Mouse (Mus musculus) forebrain, embryonic 11.5 days (tissue): ENCODE measurements around the gene Scn10a. TPM values are rescaled to one million over a fixed set of nuclear protein-coding genes. Genes with fewer than 3 reads are reported as not detected.
A peak's percentile ranks its signal among the peaks of the same experiment; 100 is the strongest.

ENCODE experiments used
- ATAC-seq: fragments of 200-750 bp; cut with Nextera tagmentation; replicated peaks from 2 replicates; pipeline ENCODE4 v1.8.0; 2017; ENCODE audit warnings: moderate TSS enrichment; ENCODE audit not compliant: low FRiP score
- DNase-seq: peaks from one replicate; pipeline ENCODE4 v3.0.0-alpha.2; 2017; ENCODE audit warnings: low spot score
- H3K27ac ChIP-seq: fragments of 300-500 bp; sonication (generic); 2 replicates; pipeline ENCODE4 v1.5.1; 2014; ENCODE audit warnings: low read depth, low read length
- H3K27me3 ChIP-seq: fragments of 300-500 bp; sonication (generic); 2 replicates; pipeline ENCODE4 v1.6.1; 2014; ENCODE audit warnings: mild to moderate bottlenecking, low read length, mixed read lengths; ENCODE audit not compliant: control insufficient read depth, insufficient read depth
- H3K36me3 ChIP-seq: fragments of 300-500 bp; sonication (generic); 2 replicates; pipeline ENCODE4 v1.6.1; 2014; ENCODE audit warnings: mild to moderate bottlenecking, low read length, moderate library complexity, mixed read lengths; ENCODE audit not compliant: control insufficient read depth, insufficient read depth
- H3K4me1 ChIP-seq: fragments of 300-500 bp; sonication (generic); replicated peaks from 2 replicates; pipeline ENCODE4 v1.6.1; 2014; ENCODE audit warnings: low read length, mixed read lengths; ENCODE audit not compliant: control insufficient read depth, insufficient read depth
- H3K4me2 ChIP-seq: fragments of 300-500 bp; sonication (generic); 2 replicates; pipeline ENCODE4 v1.6.1; 2014; ENCODE audit warnings: low read depth, mild to moderate bottlenecking, low read length, moderate library complexity, mixed read lengths; ENCODE audit not compliant: severe bottlenecking
- H3K4me3 ChIP-seq: fragments of 300-500 bp; sonication (generic); 2 replicates; pipeline ENCODE4 v1.5.1; 2014; ENCODE audit warnings: low read depth, low read length
- H3K9ac ChIP-seq: fragments of 300-500 bp; sonication (generic); 2 replicates; pipeline ENCODE4 v1.6.1; 2014; ENCODE audit warnings: low read length
- H3K9me3 ChIP-seq: fragments of 300-500 bp; sonication (generic); 2 replicates; pipeline ENCODE4 v1.6.1; 2016; ENCODE audit warnings: low read length, mixed read lengths; ENCODE audit not compliant: control insufficient read depth
- WGBS: fragments of 180-500 bp; shearing (Covaris S2); extraction: QIAGEN DNeasy Blood & Tissue Kit; methylation state at CpG from one replicate; pipeline ENCODE4 v1.1.7; 2014; 5-methylcytosine and 5-hydroxymethylcytosine counted together
- polyA plus RNA-seq: library from polyadenylated mRNA; unstranded; fragments of >200 nt; fragmentation: Nextera tagmentation; extraction: Ambion mirVana; gene quantifications from 2 replicates; pipeline ENCODE4 v1.2.1, GENCODE M21; 2014

Gene Scn10a
- polyA plus RNA-seq, result 0.04 TPM in 1 of 2 replicates, not detected in the other

GRCm38 (mm10) chr9:119719222-119719621 lies at the start of gene Scn10a:
Gene Scn10a (minus strand): TSS chr9:119719322.
- no peak for DNase-seq
- Histone ChIP-seq H3K9me3 (no peaks in the 10 kb centered on the region), H3K36me3 (no peaks in the 10 kb centered on the region), H3K27ac (no peak within 1 kb of the TSS), H3K4me3 (no peak within 1 kb of the TSS), H3K9ac (no peak within 1 kb of the TSS), H3K27me3 (no peaks in the 10 kb centered on the region), H3K4me2 (no peak within 1 kb of the TSS), H3K4me1 (no peaks in the 10 kb centered on the region)
- WGBS, result 90% methylated on average over 11 of the region's 11 CpGs
- ATAC-seq, result no peak

- Histone ChIP-seq H3K27ac (no peak overlapping the region), H3K9ac (no peak overlapping the region), H3K4me3 (no peak overlapping the region), H3K36me3 (no peaks in the 10 kb centered on the region), H3K9me3 (no peaks in the 10 kb centered on the region), H3K27me3 (no peaks in the 10 kb centered on the region), H3K4me1 (no peaks in the 10 kb centered on the region), H3K4me2 (no peak overlapping the region)
- WGBS, result 43% methylated on average over 7 of the region's 7 CpGs
- DNase-seq, result peak; percentile 58
- ATAC-seq, result no peak
These were observed 49.5 kb upstream of the Scn10a start for GRCm38 (mm10) chr9:119768585-119768984.

- Histone ChIP-seq H3K4me3 (no peak overlapping the region), H3K9ac (no peak overlapping the region), H3K27me3 (no peaks in the 10 kb centered on the region), H3K9me3 (peaks cover 2% of the 10 kb centered on the region; the same call in 1 of the 2 replicates), H3K4me1 (no peaks in the 10 kb centered on the region), H3K36me3 (no peaks in the 10 kb centered on the region), H3K4me2 (no peak overlapping the region), H3K27ac (no peak overlapping the region)
- DNase-seq, result no peak
- 88% methylated on average over 3 of the region's 3 CpGs for WGBS
- no peak for ATAC-seq
These were observed 41.1 kb upstream of the Scn10a start for GRCm38 (mm10) chr9:119760226-119760625.

- Histone ChIP-seq H3K4me2 (no peak overlapping the region), H3K36me3 (no peaks in the 10 kb centered on the region), H3K9ac (no peak overlapping the region), H3K4me1 (no peaks in the 10 kb centered on the region), H3K9me3 (peaks cover 2% of the 10 kb centered on the region; the same call in 1 of the 2 replicates), H3K27me3 (no peaks in the 10 kb centered on the region), H3K27ac (no peak overlapping the region), H3K4me3 (no peak overlapping the region)
- ATAC-seq (no peak), DNase-seq (no peak)
- WGBS, result 90% methylated on average over 1 of the region's 1 CpGs
These were observed 40.3 kb upstream of the Scn10a start for GRCm38 (mm10) chr9:119759457-119759856.

GRCm38 (mm10) chr9:119751507-119751906 lies 32.4 kb upstream of the Scn10a start:
- Histone ChIP-seq H3K27me3 (no peaks in the 10 kb centered on the region), H3K4me1 (no peaks in the 10 kb centered on the region), H3K9me3 (no peaks in the 10 kb centered on the region; the same call in 1 of the 2 replicates), H3K27ac (no peak overlapping the region), H3K4me2 (no peak overlapping the region), H3K36me3 (no peaks in the 10 kb centered on the region), H3K9ac (no peak overlapping the region), H3K4me3 (no peak overlapping the region)
- no peak for ATAC-seq
- 7% methylated on average over 5 of the region's 5 CpGs for WGBS
- DNase-seq, result peak; percentile 61

GRCm38 (mm10) chr9:119749112-119749511 lies 30.0 kb upstream of the Scn10a start:
- 79% methylated on average over 9 of the region's 9 CpGs for WGBS
- Histone ChIP-seq H3K9ac (no peak overlapping the region), H3K36me3 (no peaks in the 10 kb centered on the region), H3K9me3 (no peaks in the 10 kb centered on the region), H3K4me3 (no peak overlapping the region), H3K27ac (no peak overlapping the region), H3K4me2 (no peak overlapping the region), H3K4me1 (no peaks in the 10 kb centered on the region), H3K27me3 (no peaks in the 10 kb centered on the region)
- DNase-seq (no peak), ATAC-seq (no peak)

- no peaks in the 10 kb centered on the region for H3K27me3 ChIP-seq
- H3K4me1 ChIP-seq, result no peaks in the 10 kb centered on the region
- no peaks in the 10 kb centered on the region for H3K36me3 ChIP-seq
- ATAC-seq (no peak), DNase-seq (no peak)
- no peak overlapping the region for H3K9ac ChIP-seq
- no peak overlapping the region for H3K4me3 ChIP-seq
- WGBS, result 81% methylated on average over 4 of the region's 4 CpGs
- no peak overlapping the region for H3K27ac ChIP-seq
- H3K4me2 ChIP-seq, result no peak overlapping the region
- no peaks in the 10 kb centered on the region for H3K9me3 ChIP-seq
These were observed 24.8 kb upstream of the Scn10a start for GRCm38 (mm10) chr9:119743900-119744299.

- no peak overlapping the region for H3K27ac ChIP-seq
- H3K36me3 ChIP-seq, result no peaks in the 10 kb centered on the region
- H3K9ac ChIP-seq, result no peak overlapping the region
- no peak overlapping the region for H3K4me3 ChIP-seq
- 89% methylated on average over 3 of the region's 3 CpGs for WGBS
- no peaks in the 10 kb centered on the region for H3K9me3 ChIP-seq
- no peaks in the 10 kb centered on the region for H3K27me3 ChIP-seq
- DNase-seq (no peak), ATAC-seq (no peak)
- H3K4me2 ChIP-seq, result no peak overlapping the region
- H3K4me1 ChIP-seq, result no peaks in the 10 kb centered on the region
These were observed 24.2 kb upstream of the Scn10a start for GRCm38 (mm10) chr9:119743312-119743711.

GRCm38 (mm10) chr9:119741101-119741786 lies 22.1 kb upstream of the Scn10a start:
- Histone ChIP-seq H3K27ac (no peak overlapping the region), H3K4me1 (no peaks in the 10 kb centered on the region), H3K27me3 (no peaks in the 10 kb centered on the region), H3K4me3 (no peak overlapping the region), H3K9me3 (no peaks in the 10 kb centered on the region), H3K9ac (no peak overlapping the region), H3K4me2 (no peak overlapping the region), H3K36me3 (no peaks in the 10 kb centered on the region)
- WGBS, result 56% methylated on average over 5 of the region's 5 CpGs
- DNase-seq (no peak), ATAC-seq (no peak)
